Mouse (Mus musculus) forebrain, embryonic 12.5 days (tissue): ENCODE results near the gene Zfp109. TPM values are rescaled to one million over a fixed set of nuclear protein-coding genes. Genes with fewer than 3 reads are reported as not detected.

Experiments
- ATAC-seq: fragments of 200-750 bp; cut with Nextera tagmentation; 2 replicates; pipeline ENCODE4 v1.8.0; 2017; ENCODE audit warnings: moderate TSS enrichment; ENCODE audit not compliant: low FRiP score
- H3K27ac ChIP-seq: fragments of 300-500 bp; sonication (generic); 2 replicates; pipeline ENCODE4 v1.5.1; 2016; ENCODE audit warnings: mild to moderate bottlenecking
- H3K27me3 ChIP-seq: fragments of 300-500 bp; sonication (generic); 2 replicates; pipeline ENCODE4 v1.6.1; 2016; ENCODE audit warnings: mild to moderate bottlenecking
- H3K36me3 ChIP-seq: fragments of 300-500 bp; sonication (generic); replicated peaks from 2 replicates; pipeline ENCODE4 v1.6.1; 2016; ENCODE audit warnings: mild to moderate bottlenecking
- H3K4me1 ChIP-seq: fragments of 300-500 bp; sonication (generic); 2 replicates; pipeline ENCODE4 v1.6.1; 2016
- H3K4me2 ChIP-seq: fragments of 300-500 bp; sonication (generic); 2 replicates; pipeline ENCODE4 v1.6.1; 2016; ENCODE audit warnings: mild to moderate bottlenecking, moderate library complexity
- H3K4me3 ChIP-seq: fragments of 300-500 bp; sonication (generic); replicated peaks from 2 replicates; pipeline ENCODE4 v1.5.1; 2016; ENCODE audit warnings: mild to moderate bottlenecking
- H3K9ac ChIP-seq: fragments of 300-500 bp; sonication (generic); 2 replicates; pipeline ENCODE4 v1.6.1; 2016; ENCODE audit warnings: mild to moderate bottlenecking
- H3K9me3 ChIP-seq: fragments of 300-500 bp; sonication (generic); 2 replicates; pipeline ENCODE4 v1.6.1; 2016
- WGBS: fragments of 180-500 bp; shearing (Covaris S2); methylation state at CpG from one replicate; pipeline ENCODE4 v1.1.7; 2016; 5-methylcytosine and 5-hydroxymethylcytosine counted together
- polyA plus RNA-seq: library from polyadenylated mRNA; unstranded; fragments of >200 nt; fragmentation: Nextera tagmentation; extraction: Ambion mirVana; gene quantifications from 2 replicates; pipeline ENCODE4 v1.2.1, GENCODE M21; 2016

The Zfp109 gene
- polyA plus RNA-seq, 1 experiment from 2014 or later, result 5.3 TPM

DNA sequence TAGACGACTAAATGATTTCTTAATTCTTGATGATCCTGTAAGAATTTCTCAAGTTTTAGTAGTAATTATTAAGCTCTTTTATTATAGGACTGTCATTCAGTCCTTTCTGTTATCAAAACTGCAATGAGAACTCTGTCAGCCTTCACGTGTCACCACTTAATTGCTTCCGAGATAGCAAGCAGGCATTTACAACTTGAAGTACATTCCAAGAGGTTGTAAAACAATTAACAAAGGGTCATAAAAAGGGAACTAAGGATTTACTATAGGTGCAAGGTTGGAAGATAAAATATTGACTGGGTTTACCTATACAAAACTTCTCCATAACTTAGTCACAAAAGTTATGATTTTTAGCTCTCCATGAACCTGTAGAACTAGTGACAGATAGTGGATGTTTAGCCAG, 44.2 kb downstream of the Zfp109 start:
- Histone ChIP-seq H3K4me1 (no peaks in the 10 kb centered on the region), H3K4me2 (no peak overlapping the region), H3K9me3 (peaks cover 3% of the 10 kb centered on the region; the same call in 1 of the 2 replicates), H3K27ac (no peak overlapping the region), H3K27me3 (no peaks in the 10 kb centered on the region), H3K36me3 (peaks cover 28% of the 10 kb centered on the region), H3K4me3 (no peak overlapping the region), H3K9ac (no peak overlapping the region)
- no peak for ATAC-seq
- WGBS, result 94% methylated on average over 3 of the region's 3 CpGs

GRCm38 (mm10) chr7:24191361-24191760, 46.0 kb downstream of the Zfp109 start:
- Histone ChIP-seq H3K27me3 (no peaks in the 10 kb centered on the region), H3K9ac (no peak overlapping the region), H3K4me3 (no peak overlapping the region), H3K9me3 (no peaks in the 10 kb centered on the region), H3K36me3 (peaks cover 14% of the 10 kb centered on the region), H3K27ac (no peak overlapping the region), H3K4me2 (no peak overlapping the region), H3K4me1 (no peaks in the 10 kb centered on the region)
- 96% methylated on average over 2 of the region's 2 CpGs for WGBS
- ATAC-seq, result no peak

DNA sequence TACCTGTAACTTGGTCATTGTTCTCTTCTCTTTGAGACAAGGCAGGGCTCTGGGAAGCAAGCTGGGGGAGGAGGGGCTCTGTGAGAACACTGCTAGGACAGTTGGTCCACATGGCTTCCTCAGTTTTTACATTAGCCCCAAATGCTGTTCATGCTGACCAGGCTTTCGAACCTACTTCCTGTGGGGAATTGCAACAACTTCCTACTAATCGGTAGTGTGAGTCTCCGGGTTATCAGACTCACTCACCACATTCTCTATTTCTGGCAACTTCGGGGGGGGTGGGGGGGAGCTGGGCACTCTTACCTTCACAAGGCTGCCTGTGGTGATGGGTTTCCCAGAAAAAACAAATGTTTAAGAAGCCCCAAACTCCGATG, 47.8 kb downstream of the Zfp109 start:
- Histone ChIP-seq H3K4me3 (no peak overlapping the region), H3K27me3 (no peaks in the 10 kb centered on the region), H3K9me3 (no peaks in the 10 kb centered on the region), H3K4me1 (no peaks in the 10 kb centered on the region), H3K4me2 (no peak overlapping the region), H3K36me3 (peaks cover 12% of the 10 kb centered on the region), H3K9ac (no peak overlapping the region), H3K27ac (no peak overlapping the region)
- no peak for ATAC-seq
- 83% methylated on average over 5 of the region's 5 CpGs for WGBS

- H3K27me3 ChIP-seq, result no peaks in the 10 kb centered on the region
- H3K36me3 ChIP-seq, result peaks cover 7% of the 10 kb centered on the region
- WGBS, result 62% methylated on average over 4 of the region's 4 CpGs
- H3K9ac ChIP-seq, result no peak overlapping the region
- no peaks in the 10 kb centered on the region for H3K4me1 ChIP-seq
- H3K9me3 ChIP-seq, result no peaks in the 10 kb centered on the region
- no peak overlapping the region for H3K4me3 ChIP-seq
- no peak overlapping the region for H3K27ac ChIP-seq
- ATAC-seq, result no peak
- no peak overlapping the region for H3K4me2 ChIP-seq
Observed at GRCm38 (mm10) chr7:24188901-24189570, 48.3 kb downstream of the Zfp109 start.

DNA sequence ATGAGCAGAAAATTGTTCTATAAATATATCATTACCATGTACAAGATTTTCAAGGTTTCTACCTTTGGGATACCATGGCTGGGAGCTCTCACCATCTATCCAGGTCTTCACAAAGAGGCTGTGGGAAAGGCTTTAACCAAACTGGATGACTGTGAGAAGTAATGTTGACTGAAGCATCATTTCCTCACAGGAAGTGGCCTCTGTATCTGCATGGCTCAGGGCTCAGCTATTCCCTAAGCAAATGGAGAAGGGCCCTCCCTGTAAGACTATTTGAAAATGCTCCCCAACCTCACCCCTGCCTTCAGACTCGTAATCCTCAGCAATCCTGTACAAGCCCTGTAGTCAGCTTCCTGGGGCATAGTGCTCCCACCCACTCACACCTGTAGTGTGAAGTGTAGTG, 49.7 kb downstream of the Zfp109 start:
- H3K4me2 ChIP-seq, result no peak overlapping the region
- no peaks in the 10 kb centered on the region for H3K9me3 ChIP-seq
- H3K9ac ChIP-seq, result no peak overlapping the region
- H3K4me1 ChIP-seq, result no peaks in the 10 kb centered on the region
- no peaks in the 10 kb centered on the region for H3K27me3 ChIP-seq
- no peak overlapping the region for H3K4me3 ChIP-seq
- H3K36me3 ChIP-seq, result no peaks in the 10 kb centered on the region; the same call in 1 of the 2 replicates
- no peak for ATAC-seq
- 77% methylated on average over 1 of the region's 1 CpGs for WGBS
- no peak overlapping the region for H3K27ac ChIP-seq

Other genes with a start within 250 kb of the Zfp109 start
- not detected in 2 replicates for gene V1rd19, start 235.9 kb downstream of the Zfp109 start, polyA plus RNA-seq
- gene Vmn1r183, start 184.3 kb downstream of the Zfp109 start, polyA plus RNA-seq, result not detected in 2 replicates
- 31.9 and 32.7 TPM in 2 replicates for gene Zfp180, start 155.6 kb downstream of the Zfp109 start, polyA plus RNA-seq
- gene Zfp112, start 125.2 kb downstream of the Zfp109 start, polyA plus RNA-seq, result 7.3 and 7.7 TPM in 2 replicates
- gene Zfp235, start 103.4 kb downstream of the Zfp109 start, polyA plus RNA-seq, result 16.8 and 17.9 TPM in 2 replicates
- 6.1 and 7.7 TPM in 2 replicates for gene Zfp114, start 62.5 kb downstream of the Zfp109 start, polyA plus RNA-seq
- gene Zfp111, start 26.1 kb downstream of the Zfp109 start, polyA plus RNA-seq, result 10.7 and 11.9 TPM in 2 replicates
- 3.2 and 3.6 TPM in 2 replicates for gene Zfp108, start 17.2 kb upstream of the Zfp109 start, polyA plus RNA-seq
- gene Zfp93, start 32.9 kb upstream of the Zfp109 start, polyA plus RNA-seq, result 7.6 and 7.7 TPM in 2 replicates
- 44.5 and 44.8 TPM in 2 replicates for gene Zfp61, start 63.7 kb upstream of the Zfp109 start, polyA plus RNA-seq
- 17.8 and 19.0 TPM in 2 replicates for gene Zfp94, start 79.1 kb upstream of the Zfp109 start, polyA plus RNA-seq
- gene Tescl, start 96.4 kb upstream of the Zfp109 start, polyA plus RNA-seq, result not detected in 2 replicates
- not detected in 2 replicates for gene Lypd5, start 111.6 kb upstream of the Zfp109 start, polyA plus RNA-seq
- gene Kcnn4, start 132.7 kb upstream of the Zfp109 start, polyA plus RNA-seq, result 1.1 and 1.4 TPM in 2 replicates
- 25.6 and 29.1 TPM in 2 replicates for gene Smg9, start 162.1 kb upstream of the Zfp109 start, polyA plus RNA-seq
- not detected in 2 replicates for gene Irgc1, start 214.7 kb upstream of the Zfp109 start, polyA plus RNA-seq
- 1.0 and 1.2 TPM in 2 replicates for gene Plaur, start 224.9 kb upstream of the Zfp109 start, polyA plus RNA-seq
- 32.1 and 38.3 TPM in 2 replicates for gene Cadm4, start 244.5 kb upstream of the Zfp109 start, polyA plus RNA-seq